Mouse (Mus musculus) bone marrow, adult 2 months (tissue): Measurements from ENCODE around the gene Auts2.

Experiments
- CTCF ChIP-seq: fragments of 200-500 bp; IDR thresholded peaks from 2 replicates; pipeline ENCODE4 v1.5.1; 2011; ENCODE audit warnings: low read length, control low read depth; ENCODE audit not compliant: control insufficient read depth, insufficient read depth
- POLR2A ChIP-seq: fragments of 200-500 bp; IDR thresholded peaks from 2 replicates; pipeline ENCODE4 v1.6.1; 2011; ENCODE audit warnings: low read depth, mild to moderate bottlenecking, control low read depth, low read length, borderline replicate concordance; ENCODE audit not compliant: control insufficient read depth

DNA sequence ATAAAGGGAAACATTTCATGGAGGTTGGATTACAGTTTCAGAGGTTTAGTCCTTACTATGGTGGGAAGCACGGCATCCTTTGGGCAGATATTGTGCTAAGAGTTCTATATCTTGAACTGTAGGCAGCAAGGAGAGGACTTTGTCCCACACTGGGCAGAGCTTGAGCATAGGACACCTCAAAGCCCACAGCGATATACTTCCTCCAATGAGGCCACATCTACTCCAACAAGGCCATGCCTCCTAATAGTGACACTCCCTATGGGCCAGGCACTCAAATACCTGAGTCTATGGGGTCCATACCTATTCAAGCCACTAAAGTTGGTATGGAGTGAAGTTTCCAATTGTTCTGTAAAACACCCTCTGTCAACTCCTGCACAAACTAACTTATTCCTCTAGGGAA lies 106.7 kb downstream of the Auts2 start:
- TF ChIP-seq CTCF: no peak
- TF ChIP-seq POLR2A: no peak
